Mouse (Mus musculus): ENCODE measurements around the gene Krt20. TPM values are rescaled to one million over a fixed set of nuclear protein-coding genes. Genes with fewer than 3 reads are reported as not detected.

Gene Krt20
- total and polyA plus RNA-seq, 3 experiments: not detected

DNA sequence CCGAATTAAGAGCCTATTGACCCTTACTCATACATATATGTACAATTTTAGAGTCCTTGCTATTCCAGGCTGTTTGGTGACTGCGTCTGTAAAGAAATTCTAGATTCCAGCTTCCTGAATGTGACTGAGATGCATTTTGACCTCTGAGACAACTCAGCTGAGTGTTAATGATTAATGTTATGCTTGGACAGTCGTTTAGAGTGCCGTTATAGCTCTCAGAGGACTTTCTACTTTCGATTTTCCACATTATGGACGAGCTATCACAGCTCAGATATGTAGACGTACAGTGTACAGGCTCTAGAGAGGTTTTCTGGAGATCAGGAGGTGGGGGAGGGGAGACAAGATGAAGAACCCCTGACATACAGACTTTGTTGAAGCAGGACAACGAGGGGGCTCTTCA, 3.3 kb upstream of the Krt20 start:
- H3K79me2 ChIP-seq (ENCODE audit: control insufficient read depth, insufficient read depth, low read length, poor library complexity): no peaks in the 10 kb centered on the region
- 0 out of 4 replicates have a peak, but pooled peaks cover 0 to 2% of the 10 kb centered on the region in 2 experiments for H3K27me3 ChIP-seq (ENCODE audit: control insufficient read depth in 1 of 2, insufficient read depth in 2 of 2, low read length in 2 of 2)
- TF ChIP-seq POLR2A (IDR thresholded peaks at IDR 0.05; ENCODE audit: control insufficient read depth in 1 of 2, insufficient read depth in 1 of 2, low read depth in 1 of 2, low read length in 2 of 2, poor library complexity in 1 of 2) (no peak), NELFE (IDR thresholded peaks at IDR 0.05; ENCODE audit: low read depth, low read length) (no peak), ETS1 (IDR thresholded peaks at IDR 0.05; ENCODE audit: low read depth, low read length) (no peak), ELF1 (IDR thresholded peaks at IDR 0.05; ENCODE audit: low read depth, low read length) (no peak)
- H3K9me3 ChIP-seq (replicated peaks; ENCODE audit: insufficient read depth, low read length): no peaks in the 10 kb centered on the region
- no peak for DNase-seq (ENCODE audit: low read depth, low spot score)
- H3K4me1 ChIP-seq (ENCODE audit: control insufficient read depth in 1 of 2, insufficient read depth in 2 of 2, low read length in 2 of 2): no peaks in the 10 kb centered on the region
- H3K4me3 ChIP-seq (ENCODE audit: control insufficient read depth in 1 of 2, insufficient read depth in 1 of 2, low read depth in 2 of 2, low read length in 2 of 2): no peak overlapping the region
- no peaks in the 10 kb centered on the region for H3K36me3 ChIP-seq (ENCODE audit: control insufficient read depth in 1 of 2, insufficient read depth in 2 of 2, low read length in 2 of 2)
- no peak overlapping the region for H3K9ac ChIP-seq (ENCODE audit: control insufficient read depth, low read depth, low read length, poor library complexity, severe bottlenecking)
- H3K27ac ChIP-seq (ENCODE audit: control insufficient read depth, low read depth, low read length): no peak overlapping the region

DNA sequence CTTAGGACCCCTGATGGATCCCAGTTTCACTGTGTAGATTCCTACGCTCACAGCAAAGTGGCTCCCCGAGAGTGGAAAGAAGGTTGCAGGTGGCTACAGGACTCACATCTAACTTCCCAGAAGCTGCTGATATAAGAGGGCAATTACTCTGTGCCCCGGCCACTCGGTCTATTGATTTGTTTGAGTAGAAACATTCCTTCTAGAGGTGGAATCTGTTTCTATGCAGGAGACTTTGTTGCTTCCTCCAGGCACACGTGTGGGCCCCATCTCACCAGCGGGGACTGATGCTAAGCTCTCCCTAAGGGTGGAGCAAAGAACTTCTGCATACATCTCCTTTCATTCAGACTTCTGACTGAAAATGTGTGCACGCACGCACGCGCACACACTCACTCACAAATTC, 1.5 kb upstream of the Krt20 start:
- Histone ChIP-seq H3K27ac (ENCODE audit: control insufficient read depth, low read depth, low read length) (no peak overlapping the region), H3K36me3 (ENCODE audit: control insufficient read depth in 1 of 2, insufficient read depth in 2 of 2, low read length in 2 of 2) (no peaks in the 10 kb centered on the region), H3K27me3 (ENCODE audit: control insufficient read depth in 1 of 2, insufficient read depth in 2 of 2, low read length in 2 of 2) (0 out of 4 replicates have a peak, but pooled peaks cover 0 to 2% of the 10 kb centered on the region in 2 experiments), H3K4me1 (ENCODE audit: control insufficient read depth in 1 of 2, insufficient read depth in 2 of 2, low read length in 2 of 2) (no peaks in the 10 kb centered on the region), H3K79me2 (ENCODE audit: control insufficient read depth, insufficient read depth, low read length, poor library complexity) (no peaks in the 10 kb centered on the region), H3K4me3 (ENCODE audit: control insufficient read depth in 1 of 2, insufficient read depth in 1 of 2, low read depth in 2 of 2, low read length in 2 of 2) (no peak overlapping the region), H3K9ac (ENCODE audit: control insufficient read depth, low read depth, low read length, poor library complexity, severe bottlenecking) (no peak overlapping the region), H3K9me3 (replicated peaks; ENCODE audit: insufficient read depth, low read length) (no peaks in the 10 kb centered on the region)
- no peak for DNase-seq (ENCODE audit: low read depth, low spot score)
- TF ChIP-seq RAD21 (IDR thresholded peaks at IDR 0.05; ENCODE audit: low read depth, low read length): no peak
- TF ChIP-seq CTCF (IDR thresholded peaks at IDR 0.05 in 2 of 3, conservative IDR thresholded peaks at IDR 0.05 in 1 of 3; ENCODE audit: control insufficient read depth in 1 of 3, insufficient read depth in 1 of 3, low read depth in 2 of 3, low read length in 3 of 3, poor library complexity in 1 of 3, severe bottlenecking in 1 of 3): no peak
- no peak for TF ChIP-seq TBP (IDR thresholded peaks at IDR 0.05; ENCODE audit: low read depth, low read length)
- no peak for TF ChIP-seq MYC (IDR thresholded peaks at IDR 0.05; ENCODE audit: low read depth, low read length)
- no peak for TF ChIP-seq ZNF384 (IDR thresholded peaks at IDR 0.05; ENCODE audit: low read depth, low read length)
- TF ChIP-seq ELF1 (IDR thresholded peaks at IDR 0.05; ENCODE audit: low read depth, low read length): no peak
- no peak for TF ChIP-seq RCOR1 (IDR thresholded peaks at IDR 0.05; ENCODE audit: low read depth, low read length)
- TF ChIP-seq USF2 (IDR thresholded peaks at IDR 0.05; ENCODE audit: borderline replicate concordance in 1 of 2, insufficient read depth in 1 of 2, low read depth in 1 of 2, low read length in 2 of 2): no peak
- TF ChIP-seq JUND (IDR thresholded peaks at IDR 0.05; ENCODE audit: low read depth, low read length): no peak
- no peak for TF ChIP-seq HCFC1 (IDR thresholded peaks at IDR 0.05; ENCODE audit: low read depth, low read length)
- TF ChIP-seq CHD2 (IDR thresholded peaks at IDR 0.05; ENCODE audit: low read length): no peak

DNA sequence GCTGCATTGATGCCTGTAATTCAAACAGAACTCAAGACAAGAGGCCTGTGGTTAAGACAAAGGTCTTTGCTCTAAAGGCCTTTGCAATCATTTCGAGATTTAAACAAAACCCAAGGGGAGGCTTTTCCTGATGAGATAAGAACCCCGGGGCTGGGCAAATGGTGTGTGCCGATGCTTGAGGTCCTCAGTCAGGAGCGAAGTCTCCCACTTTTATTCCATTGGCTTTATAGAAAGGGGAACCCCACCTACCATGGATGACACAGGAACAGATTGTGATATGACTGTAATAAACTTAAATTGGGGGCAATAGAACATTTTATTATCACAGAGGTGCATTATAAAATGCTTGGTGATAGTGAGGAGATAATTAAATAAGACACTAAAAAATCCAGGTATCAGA, 1.3 kb downstream of the Krt20 start:
- Histone ChIP-seq H3K9ac (ENCODE audit: control insufficient read depth, low read depth, low read length, poor library complexity, severe bottlenecking) (no peak overlapping the region), H3K4me1 (ENCODE audit: control insufficient read depth in 1 of 2, insufficient read depth in 2 of 2, low read length in 2 of 2) (no peaks in the 10 kb centered on the region), H3K9me3 (replicated peaks; ENCODE audit: insufficient read depth, low read length) (no peaks in the 10 kb centered on the region), H3K79me2 (ENCODE audit: control insufficient read depth, insufficient read depth, low read length, poor library complexity) (no peaks in the 10 kb centered on the region), H3K36me3 (ENCODE audit: control insufficient read depth in 1 of 2, insufficient read depth in 2 of 2, low read length in 2 of 2) (no peaks in the 10 kb centered on the region), H3K27ac (ENCODE audit: control insufficient read depth, low read depth, low read length) (no peak overlapping the region), H3K4me3 (ENCODE audit: control insufficient read depth in 1 of 2, insufficient read depth in 1 of 2, low read depth in 2 of 2, low read length in 2 of 2) (no peak overlapping the region), H3K27me3 (ENCODE audit: control insufficient read depth in 1 of 2, insufficient read depth in 2 of 2, low read length in 2 of 2) (0 out of 4 replicates have a peak, but pooled peaks cover 0 to 2% of the 10 kb centered on the region in 2 experiments)
- no peak for DNase-seq (ENCODE audit: low read depth, low spot score)
- TF ChIP-seq USF1 (IDR thresholded peaks at IDR 0.05; ENCODE audit: low read depth, low read length) (no peak), NELFE (IDR thresholded peaks at IDR 0.05; ENCODE audit: low read depth, low read length) (no peak), MYC (IDR thresholded peaks at IDR 0.05; ENCODE audit: low read depth, low read length) (no peak), TAL1 (IDR thresholded peaks at IDR 0.05; ENCODE audit: low read length) (no peak), GATA1 (IDR thresholded peaks at IDR 0.05; ENCODE audit: low read depth, low read length) (no peak), HCFC1 (IDR thresholded peaks at IDR 0.05; ENCODE audit: low read depth, low read length) (no peak), MYB (IDR thresholded peaks at IDR 0.05; ENCODE audit: low read depth, low read length) (no peak), BHLHE40 (IDR thresholded peaks at IDR 0.05; ENCODE audit: borderline replicate concordance, low read depth, low read length) (no peak), RCOR1 (IDR thresholded peaks at IDR 0.05; ENCODE audit: low read depth, low read length) (no peak), MAFK (IDR thresholded peaks at IDR 0.05; ENCODE audit: borderline replicate concordance, low read depth, low read length) (no peak), ETS1 (IDR thresholded peaks at IDR 0.05; ENCODE audit: low read depth, low read length) (no peak), TBP (IDR thresholded peaks at IDR 0.05; ENCODE audit: low read depth, low read length) (no peak), ELF1 (IDR thresholded peaks at IDR 0.05; ENCODE audit: low read depth, low read length) (no peak), ZMIZ1 (IDR thresholded peaks at IDR 0.05; ENCODE audit: low read depth, low read length) (no peak), EP300 (IDR thresholded peaks at IDR 0.05; ENCODE audit: low read depth in 1 of 2, low read length in 2 of 2) (no peak), CHD1 (IDR thresholded peaks at IDR 0.05; ENCODE audit: low read depth, low read length) (no peak), RAD21 (IDR thresholded peaks at IDR 0.05; ENCODE audit: low read depth, low read length) (no peak), E2F4 (IDR thresholded peaks at IDR 0.05; ENCODE audit: borderline replicate concordance, low read depth, low read length) (no peak), ZKSCAN1 (IDR thresholded peaks at IDR 0.05; ENCODE audit: low read depth, low read length) (no peak), MAX (IDR thresholded peaks at IDR 0.05; ENCODE audit: low read length) (no peak)

Measured in MEL (cell line).